Mouse (Mus musculus) embryonic facial prominence, embryonic 10.5 days (tissue): ENCODE data around the gene Osbp2. TPM values are rescaled to one million over a fixed set of nuclear protein-coding genes. Genes with fewer than 3 reads are reported as not detected.

ENCODE experiments used
- DNase-seq: peaks from one replicate; pipeline ENCODE4 v3.0.0-alpha.2; 2017; ENCODE audit warnings: low spot score
- H3K27ac ChIP-seq: fragments of 300-500 bp; sonication (generic); replicated peaks from 2 replicates; pipeline ENCODE4 v1.5.1; 2016; ENCODE audit warnings: mild to moderate bottlenecking
- H3K27me3 ChIP-seq: fragments of 300-500 bp; sonication (generic); replicated peaks from 2 replicates; pipeline ENCODE4 v1.6.1; 2016; ENCODE audit warnings: low read depth, mild to moderate bottlenecking; ENCODE audit not compliant: poor library complexity, severe bottlenecking
- H3K36me3 ChIP-seq: fragments of 300-500 bp; sonication (generic); replicated peaks from 2 replicates; pipeline ENCODE4 v1.6.1; 2016; ENCODE audit warnings: mild to moderate bottlenecking, moderate library complexity
- H3K4me1 ChIP-seq: fragments of 300-500 bp; sonication (generic); 2 replicates; pipeline ENCODE4 v1.6.1; 2016
- H3K4me3 ChIP-seq: fragments of 300-500 bp; sonication (generic); 2 replicates; pipeline ENCODE4 v1.5.1; 2016; ENCODE audit warnings: mild to moderate bottlenecking, moderate library complexity
- H3K9me3 ChIP-seq: fragments of 300-500 bp; sonication (generic); 2 replicates; pipeline ENCODE4 v1.6.1; 2016; ENCODE audit warnings: mild to moderate bottlenecking
- WGBS: fragments of 180-500 bp; shearing (Covaris S2); methylation state at CpG from one replicate; pipeline ENCODE4 v1.1.7; 2016; 5-methylcytosine and 5-hydroxymethylcytosine counted together
- polyA plus RNA-seq: library from polyadenylated mRNA; unstranded; fragments of >200 nt; fragmentation: Nextera tagmentation; extraction: Ambion mirVana; gene quantifications from 2 replicates; pipeline ENCODE4 v1.2.1, GENCODE M21; 2016

Gene Osbp2
- polyA plus RNA-seq, 1 experiment from 2014 or later = 1.2 TPM

DNA sequence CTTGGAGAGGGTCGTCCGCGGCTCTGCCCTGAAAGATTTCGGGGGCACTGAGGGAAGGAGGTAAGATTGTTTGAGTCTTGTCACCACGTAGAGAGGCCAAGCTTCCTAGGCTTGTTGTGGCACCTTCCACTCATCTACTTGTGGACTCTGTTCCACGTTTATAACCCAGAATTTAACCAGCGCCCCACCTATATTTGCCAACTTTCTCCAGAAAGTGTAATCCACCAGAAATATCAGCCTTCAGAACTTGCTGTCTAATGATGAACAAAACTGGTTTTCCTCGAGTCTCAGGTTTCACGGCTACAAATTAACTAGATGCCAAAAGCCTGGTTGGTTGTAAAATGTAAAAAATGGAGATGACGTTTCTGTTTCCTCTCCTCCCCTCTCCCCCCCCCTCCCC, 31.8 kb upstream of the Osbp2 start:
- Histone ChIP-seq H3K4me3 (peak overlapping the region; percentile 67), H3K27me3 (no peaks in the 10 kb centered on the region), H3K27ac (peak overlapping the region; percentile 92), H3K4me1 (peaks cover 13% of the 10 kb centered on the region), H3K36me3 (peaks cover 34% of the 10 kb centered on the region), H3K9me3 (no peaks in the 10 kb centered on the region)
- DNase-seq = no peak
- WGBS = 8% methylated on average over 10 of the region's 10 CpGs

DNA sequence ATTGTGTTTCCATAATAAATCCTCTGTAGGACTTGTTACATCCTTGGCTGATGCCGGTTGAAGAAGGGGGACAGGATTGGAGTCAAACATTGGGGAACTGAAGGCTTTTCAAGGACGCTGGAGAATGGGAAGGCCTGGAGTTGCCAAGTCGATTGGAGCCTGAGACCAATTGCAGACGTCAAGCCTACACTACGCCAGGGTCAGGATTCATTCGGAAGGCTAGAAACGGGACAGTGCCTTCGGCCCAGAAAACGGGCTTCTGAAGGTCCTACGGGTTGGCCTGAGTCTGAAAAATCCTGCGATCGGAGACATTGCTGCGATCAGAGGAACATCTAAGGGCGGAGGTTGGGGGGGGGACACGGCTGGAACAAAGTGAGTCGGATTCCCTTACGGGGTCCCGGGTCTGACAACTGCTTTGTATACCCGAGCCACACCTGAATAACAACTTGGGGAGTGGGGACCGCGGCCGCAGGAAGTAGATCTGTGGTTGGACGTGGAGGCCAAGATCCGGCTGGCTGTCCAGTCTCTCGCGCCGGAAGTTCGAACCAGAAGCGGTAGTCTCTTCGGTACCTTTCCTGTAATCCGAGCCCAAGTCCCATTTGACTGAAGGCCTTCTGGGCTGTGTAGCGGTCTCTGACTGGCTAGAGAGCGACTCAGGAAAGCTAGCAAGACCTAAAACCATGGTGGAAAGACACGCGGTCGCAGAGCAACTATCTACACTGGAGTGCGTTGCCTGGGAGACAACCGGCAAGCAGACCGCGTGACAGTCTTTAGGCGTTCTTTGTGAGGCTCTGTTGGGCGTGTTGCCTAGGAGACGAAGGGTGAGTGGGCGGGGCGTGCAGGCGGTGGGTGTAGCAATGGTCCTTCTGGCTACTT, 30.9 kb upstream of the Osbp2 start, which contains the start of the genes 4921536K21Rik and Dusp18:
TSS of gene 4921536K21Rik (minus strand) at position 693 of the 876 bp plus-strand sequence.
TSS of gene Dusp18 (plus strand) at position 835 of the 876 bp plus-strand sequence.
- Histone ChIP-seq H3K4me1 (peaks cover 13% of the 10 kb centered on the region), H3K36me3 (peaks cover 31% of the 10 kb centered on the region), H3K27ac (peak within 1 kb of the TSS; percentile 92), H3K4me3 (peak within 1 kb of the TSS; percentile 67), H3K9me3 (no peaks in the 10 kb centered on the region), H3K27me3 (no peaks in the 10 kb centered on the region)
- WGBS = 2% methylated on average over 46 of the region's 46 CpGs
- DNase-seq = peak; percentile 97

DNA sequence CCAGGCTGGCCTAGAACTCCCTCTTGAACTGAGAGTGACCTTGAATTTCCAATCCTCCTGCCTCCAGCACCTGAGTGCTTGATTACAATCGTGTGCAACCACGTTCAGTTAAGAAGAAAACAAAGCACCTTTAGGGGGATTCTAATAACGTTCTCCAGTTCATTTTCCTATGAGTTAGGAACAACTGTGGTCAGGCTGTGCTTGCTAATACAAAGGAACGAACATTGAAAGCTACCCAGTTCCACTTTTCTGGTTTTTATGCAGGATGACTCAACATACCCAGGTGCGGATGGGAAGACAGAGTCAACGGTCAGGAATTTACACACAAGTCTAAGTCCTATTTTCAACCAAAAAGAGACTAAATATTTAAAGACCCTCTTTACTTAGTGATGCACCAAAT, 30.3 kb upstream of the Osbp2 start:
- H3K36me3 ChIP-seq = peaks cover 24% of the 10 kb centered on the region
- peak overlapping the region; percentile 67 for H3K4me3 ChIP-seq
- H3K27ac ChIP-seq = peak overlapping the region; percentile 92; the same call in 1 of the 2 replicates
- H3K9me3 ChIP-seq = no peaks in the 10 kb centered on the region
- 83% methylated on average over 6 of the region's 6 CpGs for WGBS
- H3K4me1 ChIP-seq = peaks cover 13% of the 10 kb centered on the region
- H3K27me3 ChIP-seq = no peaks in the 10 kb centered on the region
- no peak for DNase-seq

DNA sequence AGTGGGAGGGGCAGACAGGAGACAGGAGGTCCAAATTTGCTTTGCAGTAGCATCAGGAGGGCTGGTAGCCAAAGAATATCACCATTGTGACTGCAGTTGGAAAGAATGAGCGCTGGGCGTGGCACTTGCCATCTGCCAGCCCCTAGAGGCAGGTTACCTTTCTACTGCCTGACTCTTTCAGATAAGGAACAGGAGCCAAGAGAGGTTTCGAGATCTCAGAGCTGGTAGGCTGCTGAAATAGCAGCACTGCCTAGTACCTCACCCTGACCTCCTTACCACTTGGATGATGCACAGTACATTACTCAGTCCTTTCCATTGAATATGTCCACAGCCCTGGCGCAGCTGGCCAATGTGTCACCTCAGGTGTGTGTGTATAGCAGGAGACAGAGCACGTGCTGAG, 23.6 kb upstream of the Osbp2 start:
- WGBS = 79% methylated on average over 5 of the region's 5 CpGs
- Histone ChIP-seq H3K4me3 (no peak overlapping the region), H3K9me3 (no peaks in the 10 kb centered on the region), H3K36me3 (no peaks in the 10 kb centered on the region), H3K27ac (no peak overlapping the region), H3K27me3 (no peaks in the 10 kb centered on the region), H3K4me1 (peaks cover 10% of the 10 kb centered on the region)
- DNase-seq = no peak

DNA sequence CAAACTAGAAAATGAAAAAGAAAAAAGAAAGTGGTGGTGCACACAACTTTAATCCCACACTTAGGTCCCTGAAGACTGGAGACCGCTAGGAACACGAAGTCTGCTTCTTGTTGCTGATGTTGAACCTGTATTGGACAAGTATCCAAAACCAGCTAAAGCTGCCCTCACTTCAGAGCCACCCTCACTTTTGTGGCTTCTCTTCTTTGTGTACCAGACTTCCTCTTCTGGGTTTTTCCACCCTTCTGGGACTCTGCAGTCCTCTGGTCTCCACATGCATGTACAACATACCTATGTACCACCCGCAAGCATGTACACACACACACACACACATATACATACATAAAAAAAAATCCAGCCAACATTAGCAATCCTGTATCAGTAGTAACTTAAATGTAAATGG, 20.0 kb upstream of the Osbp2 start:
- 91% methylated on average over 3 of the region's 3 CpGs for WGBS

DNA sequence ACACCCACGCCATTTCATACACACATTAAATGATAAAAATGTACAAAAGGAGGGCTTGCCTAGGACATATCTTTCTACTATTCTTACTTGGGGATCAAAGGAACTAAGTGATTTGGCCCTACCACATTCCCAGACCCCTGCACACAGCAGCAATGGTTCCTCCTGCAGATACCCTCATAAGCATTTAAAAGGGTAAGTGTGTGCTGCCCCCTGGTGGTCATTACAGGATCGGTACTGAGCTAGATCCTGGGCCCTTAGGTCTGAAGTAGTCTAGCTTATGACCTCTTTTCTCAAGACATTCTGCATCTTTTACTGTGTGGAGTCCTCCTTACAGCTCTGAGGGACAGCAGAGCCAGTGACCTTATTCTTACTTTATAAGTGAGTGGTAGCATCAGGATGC, 16.1 kb upstream of the Osbp2 start:
- H3K9me3 ChIP-seq = no peaks in the 10 kb centered on the region
- peaks cover under 1% of the 10 kb centered on the region for H3K4me1 ChIP-seq
- 35% methylated on average over 2 of the region's 2 CpGs for WGBS
- H3K27me3 ChIP-seq = no peaks in the 10 kb centered on the region
- no peak overlapping the region for H3K27ac ChIP-seq
- no peaks in the 10 kb centered on the region for H3K36me3 ChIP-seq
- no peak overlapping the region for H3K4me3 ChIP-seq
- peak; percentile 78 for DNase-seq

More for the DNA sequence above, 20.0 kb upstream of the Osbp2 start:
- no peak overlapping the region for H3K4me3 ChIP-seq
- H3K4me1 ChIP-seq = peaks cover 10% of the 10 kb centered on the region
- H3K36me3 ChIP-seq = no peaks in the 10 kb centered on the region
- H3K27ac ChIP-seq = no peak overlapping the region
- H3K27me3 ChIP-seq = no peaks in the 10 kb centered on the region
- no peaks in the 10 kb centered on the region for H3K9me3 ChIP-seq
- DNase-seq = no peak

DNA sequence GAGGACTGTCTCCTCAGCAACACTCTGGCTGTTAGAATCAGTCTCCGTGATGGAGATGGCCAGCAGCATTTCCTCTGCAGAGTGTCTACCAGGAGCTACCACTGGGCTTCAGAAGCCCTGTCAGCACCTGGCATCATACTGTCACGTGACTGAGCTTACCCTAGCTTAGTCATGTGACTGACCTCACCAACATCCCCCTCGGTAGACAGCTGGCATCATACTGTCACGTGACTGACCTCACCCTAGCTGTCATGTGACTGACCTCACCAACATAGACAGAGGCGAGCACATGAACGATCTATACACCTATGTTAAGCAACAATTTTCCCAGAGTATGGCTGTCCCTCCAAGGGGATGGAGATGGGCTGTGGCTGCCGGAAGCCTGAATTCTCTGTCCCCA, 15.0 kb upstream of the Osbp2 start:
- Histone ChIP-seq H3K36me3 (no peaks in the 10 kb centered on the region), H3K4me3 (no peak overlapping the region), H3K9me3 (no peaks in the 10 kb centered on the region), H3K27me3 (no peaks in the 10 kb centered on the region), H3K27ac (no peak overlapping the region), H3K4me1 (no peaks in the 10 kb centered on the region)
- 78% methylated on average over 7 of the region's 7 CpGs for WGBS
- DNase-seq = no peak

DNA sequence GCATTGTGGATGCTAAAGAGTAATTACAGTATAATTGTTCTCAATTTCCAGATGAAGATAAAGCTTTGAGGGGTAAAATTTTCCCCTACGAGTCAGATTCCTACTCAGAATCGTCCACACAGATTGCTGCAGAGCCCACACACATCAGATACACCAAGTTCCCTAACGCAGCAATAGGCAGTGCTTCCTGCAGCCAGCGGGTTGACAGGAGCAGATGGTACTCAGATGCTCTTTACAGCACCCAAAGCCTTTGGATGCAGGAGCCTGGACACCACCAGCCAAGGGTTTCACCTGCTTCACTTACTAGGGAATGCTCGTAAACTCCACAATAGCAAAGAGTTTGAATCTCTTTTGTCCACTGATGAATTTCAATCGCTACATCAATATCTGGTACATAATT, 12.7 kb upstream of the Osbp2 start:
- WGBS = 85% methylated on average over 6 of the region's 6 CpGs
- no peaks in the 10 kb centered on the region for H3K9me3 ChIP-seq
- no peaks in the 10 kb centered on the region for H3K4me1 ChIP-seq
- H3K36me3 ChIP-seq = no peaks in the 10 kb centered on the region
- no peak overlapping the region for H3K27ac ChIP-seq
- no peaks in the 10 kb centered on the region for H3K27me3 ChIP-seq
- DNase-seq = no peak
- no peak overlapping the region for H3K4me3 ChIP-seq

DNA sequence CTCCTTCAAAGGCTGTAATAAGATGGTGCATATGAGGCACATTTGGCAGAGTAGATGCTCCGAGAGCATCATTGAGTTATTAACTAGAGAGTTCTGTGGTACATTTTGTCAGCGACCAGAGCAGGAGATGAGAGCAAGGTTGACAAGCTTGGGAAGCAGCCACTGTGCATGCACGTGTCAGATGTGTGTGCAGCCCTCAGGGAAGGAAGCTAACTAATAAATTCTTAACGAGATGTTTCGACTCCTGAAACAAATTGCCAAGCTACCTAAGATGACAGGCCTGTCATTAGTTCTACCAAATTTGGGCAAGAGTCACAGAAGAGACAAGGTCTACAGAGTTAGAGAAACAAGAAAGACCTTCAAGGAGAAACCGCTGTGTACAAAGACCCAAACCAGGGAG, 640 bp upstream of the Osbp2 start:
- DNase-seq = no peak
- H3K9me3 ChIP-seq = no peaks in the 10 kb centered on the region
- H3K4me1 ChIP-seq = peaks cover 11% of the 10 kb centered on the region
- peaks cover 56% of the 10 kb centered on the region for H3K27me3 ChIP-seq
- H3K4me3 ChIP-seq = peak overlapping the region; percentile 67
- WGBS = 38% methylated on average over 6 of the region's 6 CpGs
- no peak overlapping the region; the same call in 1 of the 2 replicates for H3K27ac ChIP-seq
- H3K36me3 ChIP-seq = no peaks in the 10 kb centered on the region

DNA sequence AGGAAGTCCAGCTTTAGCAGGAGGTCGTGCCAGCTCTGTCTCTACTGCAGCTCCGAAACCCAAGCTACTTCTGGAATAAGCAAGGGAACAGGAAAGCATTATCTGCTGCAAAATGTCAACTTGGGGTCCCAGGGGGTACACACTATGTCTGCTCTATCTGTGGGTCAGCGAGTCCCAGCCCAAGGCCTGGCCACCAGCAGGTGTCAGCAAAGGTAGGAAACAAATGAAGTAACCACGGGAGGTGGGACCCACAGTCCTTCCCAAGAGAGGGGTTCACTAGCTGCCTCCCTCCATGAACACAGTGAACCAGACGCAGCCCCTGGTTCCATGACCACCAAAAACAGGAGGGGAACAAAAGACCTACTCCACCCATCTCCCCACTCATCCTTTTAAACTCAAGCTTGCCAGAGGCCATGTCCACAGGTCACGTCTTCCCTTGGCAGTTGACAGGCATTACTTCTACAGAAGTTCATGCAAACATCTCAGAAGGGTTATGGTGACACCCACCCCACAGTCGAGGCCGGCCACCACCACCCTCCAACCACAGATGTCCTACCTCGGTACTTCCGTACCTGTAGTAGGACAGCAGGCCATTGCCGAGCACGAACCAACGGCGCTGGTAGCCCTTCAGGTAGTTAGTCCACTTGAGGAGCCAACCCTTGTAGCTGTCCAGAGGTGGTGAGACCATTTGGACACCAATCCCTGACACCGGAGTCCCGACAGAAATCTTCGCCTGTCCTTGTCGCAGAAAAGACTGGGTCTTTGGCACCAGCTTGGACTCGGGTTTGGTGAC, 846 bp downstream of the Osbp2 start:
- Histone ChIP-seq H3K9me3 (no peaks in the 10 kb centered on the region), H3K27me3 (peaks cover 56% of the 10 kb centered on the region), H3K4me3 (peak overlapping the region; percentile 67), H3K36me3 (no peaks in the 10 kb centered on the region), H3K4me1 (peaks cover 11% of the 10 kb centered on the region), H3K27ac (no peak overlapping the region)
- DNase-seq = no peak
- 71% methylated on average over 19 of the region's 19 CpGs for WGBS

DNA sequence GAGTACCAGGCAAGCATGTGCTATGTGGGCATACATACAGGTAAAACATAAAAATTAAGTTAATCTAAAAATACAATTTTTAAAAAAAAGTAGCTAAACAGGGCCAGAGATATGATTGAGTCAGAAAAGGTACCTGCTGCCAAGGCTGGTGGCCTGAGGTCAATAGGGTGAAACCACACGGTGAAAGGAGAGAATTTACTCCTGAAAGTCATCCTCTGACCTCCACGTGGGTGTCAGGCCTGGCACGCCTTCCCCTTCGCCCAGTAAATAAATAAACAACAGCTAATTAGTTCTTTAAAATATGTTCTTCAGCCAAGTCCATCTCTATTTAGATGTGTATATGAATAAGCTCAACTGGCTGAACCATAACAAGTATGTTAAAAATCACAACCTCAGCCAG, 3.3 kb downstream of the Osbp2 start:
- no peak overlapping the region for H3K27ac ChIP-seq
- no peaks in the 10 kb centered on the region for H3K9me3 ChIP-seq
- 75% methylated on average over 4 of the region's 4 CpGs for WGBS
- DNase-seq = no peak
- no peak overlapping the region for H3K4me3 ChIP-seq
- H3K4me1 ChIP-seq = peaks cover 11% of the 10 kb centered on the region
- H3K36me3 ChIP-seq = no peaks in the 10 kb centered on the region
- peaks cover 41% of the 10 kb centered on the region for H3K27me3 ChIP-seq

DNA sequence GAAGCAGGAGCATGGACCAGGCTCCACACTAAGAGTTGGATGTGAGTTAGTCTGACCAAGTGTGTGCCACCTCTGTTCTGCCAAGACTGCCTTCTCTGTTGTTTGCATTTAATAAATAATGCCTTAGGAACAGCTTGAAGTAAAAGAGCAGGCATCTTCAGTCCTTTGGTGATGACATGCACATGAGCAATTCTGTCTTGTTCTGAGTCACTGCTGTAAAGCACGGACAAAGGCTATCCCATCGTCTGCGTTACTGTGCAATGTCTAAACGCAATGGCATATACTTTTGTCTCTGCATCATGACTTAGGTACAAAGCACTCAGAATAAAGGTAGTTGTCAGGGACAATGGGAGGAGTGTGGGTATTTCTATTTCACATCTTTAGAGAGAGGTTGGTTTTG, 3.9 kb downstream of the Osbp2 start:
- peaks cover 35% of the 10 kb centered on the region for H3K27me3 ChIP-seq
- H3K36me3 ChIP-seq = no peaks in the 10 kb centered on the region
- no peaks in the 10 kb centered on the region for H3K9me3 ChIP-seq
- DNase-seq = no peak
- no peak overlapping the region for H3K27ac ChIP-seq
- peaks cover 11% of the 10 kb centered on the region for H3K4me1 ChIP-seq
- H3K4me3 ChIP-seq = no peak overlapping the region
- 93% methylated on average over 4 of the region's 4 CpGs for WGBS
